Mouse (Mus musculus) hindbrain, embryonic 16.5 days (tissue): Measurements from ENCODE around the gene Pde4d. TPM values are rescaled to one million over a fixed set of nuclear protein-coding genes. Genes with fewer than 3 reads are reported as not detected.
A peak's percentile ranks its signal among the peaks of the same experiment; 100 is the strongest.

Source experiments
- ATAC-seq: fragments of 200-750 bp; cut with Nextera tagmentation; 2 replicates; pipeline ENCODE4 v1.8.0; 2017; ENCODE audit warnings: moderate TSS enrichment, moderate library complexity
- H3K27ac ChIP-seq: fragments of 300-500 bp; sonication (generic); 2 replicates; pipeline ENCODE4 v1.5.1; 2014; ENCODE audit warnings: low read depth, mild to moderate bottlenecking, control low read depth, low read length, moderate library complexity
- H3K27me3 ChIP-seq: fragments of 300-500 bp; sonication (generic); replicated peaks from 2 replicates; pipeline ENCODE4 v1.6.1; 2014; ENCODE audit warnings: low read length; ENCODE audit not compliant: control insufficient read depth, insufficient read depth
- H3K36me3 ChIP-seq: fragments of 300-500 bp; sonication (generic); 2 replicates; pipeline ENCODE4 v1.6.1; 2014; ENCODE audit warnings: mild to moderate bottlenecking, low read length, moderate library complexity, mixed read lengths; ENCODE audit not compliant: control insufficient read depth, insufficient read depth
- H3K4me1 ChIP-seq: fragments of 300-500 bp; sonication (generic); 2 replicates; pipeline ENCODE4 v1.6.1; 2014; ENCODE audit warnings: low read depth, low read length; ENCODE audit not compliant: control insufficient read depth, insufficient read depth
- H3K4me2 ChIP-seq: fragments of 300-500 bp; sonication (generic); 2 replicates; pipeline ENCODE4 v1.6.1; 2014; ENCODE audit warnings: mild to moderate bottlenecking, low read length, control low read depth, moderate library complexity
- H3K4me3 ChIP-seq: fragments of 300-500 bp; sonication (generic); 2 replicates; pipeline ENCODE4 v1.5.1; 2014; ENCODE audit warnings: mild to moderate bottlenecking, low read length, control low read depth, moderate library complexity
- H3K9ac ChIP-seq: fragments of 300-500 bp; sonication (generic); 2 replicates; pipeline ENCODE4 v1.6.1; 2014; ENCODE audit warnings: low read depth, mild to moderate bottlenecking, control low read depth, low read length, moderate library complexity
- H3K9me3 ChIP-seq: fragments of 300-500 bp; sonication (generic); 2 replicates; pipeline ENCODE4 v1.6.1; 2014; ENCODE audit warnings: mild to moderate bottlenecking, low read length, moderate library complexity; ENCODE audit not compliant: control insufficient read depth
- WGBS: fragments of 180-500 bp; shearing (Covaris S2); extraction: QIAGEN DNeasy Blood & Tissue Kit; methylation state at CpG from one replicate; pipeline ENCODE4 v1.1.7; 2014; 5-methylcytosine and 5-hydroxymethylcytosine counted together
- polyA plus RNA-seq: library from polyadenylated mRNA; unstranded; fragments of >200 nt; fragmentation: Nextera tagmentation; extraction: Ambion mirVana; gene quantifications from 2 replicates; pipeline ENCODE4 v1.2.1, GENCODE M21; 2015

Gene Pde4d
- polyA plus RNA-seq, 1 experiment from 2014 or later, result 18.5 TPM

- H3K36me3 ChIP-seq, result no peaks in the 10 kb centered on the region
- no peak for ATAC-seq
- H3K9me3 ChIP-seq, result no peaks in the 10 kb centered on the region
- no peaks in the 10 kb centered on the region for H3K4me1 ChIP-seq
- no peaks in the 10 kb centered on the region for H3K27me3 ChIP-seq
- H3K4me3 ChIP-seq, result no peak overlapping the region
- no peak overlapping the region for H3K4me2 ChIP-seq
- H3K27ac ChIP-seq, result no peak overlapping the region
- WGBS, result 74% methylated on average over 7 of the region's 7 CpGs
- H3K9ac ChIP-seq, result no peak overlapping the region
These were observed 1202.9 kb downstream of the Pde4d start for GRCm38 (mm10) chr13:109652631-109653030.

GRCm38 (mm10) chr13:109655390-109655789, 1205.6 kb downstream of the Pde4d start:
- Histone ChIP-seq H3K4me3 (no peak overlapping the region), H3K36me3 (no peaks in the 10 kb centered on the region), H3K27me3 (no peaks in the 10 kb centered on the region), H3K9me3 (no peaks in the 10 kb centered on the region), H3K4me1 (no peaks in the 10 kb centered on the region), H3K9ac (no peak overlapping the region), H3K27ac (no peak overlapping the region), H3K4me2 (no peak overlapping the region)
- ATAC-seq, result no peak
- 47% methylated on average over 3 of the region's 3 CpGs for WGBS

DNA sequence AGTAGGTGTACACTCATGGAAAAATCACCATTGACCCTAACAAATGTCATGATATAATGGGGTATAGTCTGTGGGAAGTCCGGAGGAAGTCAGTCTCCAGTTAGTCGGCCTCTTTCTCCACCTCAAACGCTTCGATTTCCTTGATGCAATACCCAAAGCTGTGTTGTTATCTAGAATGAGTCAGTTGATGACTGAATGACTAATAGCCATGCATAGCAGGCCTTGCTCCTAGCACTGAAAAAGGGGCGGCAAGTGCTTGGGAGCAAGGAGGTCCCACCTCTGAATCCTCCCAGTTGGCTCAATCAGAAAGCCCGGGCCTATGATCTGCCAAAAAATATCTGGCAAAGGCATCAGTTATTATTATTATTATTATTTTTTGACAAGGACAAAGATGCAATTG, 1209.4 kb downstream of the Pde4d start:
- H3K4me2 ChIP-seq, result no peak overlapping the region
- ATAC-seq, result no peak; the same call in 1 of the 2 replicates

DNA sequence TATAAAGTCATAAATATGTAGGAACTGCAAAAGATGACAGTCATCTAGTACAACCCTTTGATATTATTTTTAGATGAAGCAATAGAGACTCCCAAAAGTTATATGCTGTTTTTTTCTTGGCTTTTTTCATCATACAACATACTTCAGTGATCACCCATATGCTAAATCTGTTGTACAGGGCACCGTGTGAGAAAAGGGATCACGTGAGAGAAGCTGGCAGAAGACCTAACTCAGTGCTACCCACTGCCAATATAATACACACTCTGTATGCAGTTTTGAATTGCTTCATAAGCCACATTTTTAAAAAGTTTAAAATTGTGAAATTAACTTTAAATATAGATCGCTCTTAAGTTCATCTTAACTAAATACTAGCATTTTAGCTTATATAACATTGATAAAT, 1211.6 kb downstream of the Pde4d start:
- 75% methylated on average over 3 of the region's 3 CpGs for WGBS
- H3K4me3 ChIP-seq, result no peak overlapping the region
- H3K36me3 ChIP-seq, result no peaks in the 10 kb centered on the region
- H3K27ac ChIP-seq, result no peak overlapping the region
- no peak overlapping the region for H3K4me2 ChIP-seq
- H3K27me3 ChIP-seq, result no peaks in the 10 kb centered on the region
- H3K4me1 ChIP-seq, result peaks cover 5% of the 10 kb centered on the region
- ATAC-seq, result no peak
- no peaks in the 10 kb centered on the region for H3K9me3 ChIP-seq
- no peak overlapping the region for H3K9ac ChIP-seq

More for the DNA sequence above, 1209.4 kb downstream of the Pde4d start:
- H3K27ac ChIP-seq, result no peak overlapping the region
- H3K9ac ChIP-seq, result no peak overlapping the region
- no peaks in the 10 kb centered on the region for H3K9me3 ChIP-seq
- H3K4me3 ChIP-seq, result no peak overlapping the region
- H3K27me3 ChIP-seq, result no peaks in the 10 kb centered on the region
- no peaks in the 10 kb centered on the region for H3K36me3 ChIP-seq
- H3K4me1 ChIP-seq, result no peaks in the 10 kb centered on the region
- WGBS, result 93% methylated on average over 6 of the region's 6 CpGs

DNA sequence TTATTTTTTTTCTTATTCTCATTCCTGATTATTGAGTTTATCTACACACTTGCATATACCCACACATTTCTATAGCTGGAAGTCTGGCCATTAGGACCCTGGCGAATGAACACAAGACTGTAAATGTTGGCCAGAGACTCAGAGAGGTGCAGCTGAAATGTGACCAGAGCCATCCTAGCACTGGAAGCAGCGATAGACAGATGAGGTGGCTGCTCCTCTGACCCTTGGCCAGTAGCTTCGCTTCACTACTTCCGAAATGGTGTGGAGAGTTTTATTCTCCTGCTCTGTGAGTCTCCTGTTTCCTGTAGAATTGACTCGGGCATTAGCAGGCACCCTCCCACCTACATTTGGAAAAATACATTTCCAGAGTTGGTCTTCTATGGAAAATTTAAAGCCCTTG, 1212.4 kb downstream of the Pde4d start:
- Histone ChIP-seq H3K27me3 (no peaks in the 10 kb centered on the region), H3K36me3 (no peaks in the 10 kb centered on the region), H3K9ac (no peak overlapping the region), H3K4me3 (no peak overlapping the region), H3K4me2 (no peak overlapping the region), H3K27ac (no peak overlapping the region), H3K4me1 (peaks cover 5% of the 10 kb centered on the region), H3K9me3 (no peaks in the 10 kb centered on the region)
- 66% methylated on average over 5 of the region's 5 CpGs for WGBS
- ATAC-seq, result no peak

DNA sequence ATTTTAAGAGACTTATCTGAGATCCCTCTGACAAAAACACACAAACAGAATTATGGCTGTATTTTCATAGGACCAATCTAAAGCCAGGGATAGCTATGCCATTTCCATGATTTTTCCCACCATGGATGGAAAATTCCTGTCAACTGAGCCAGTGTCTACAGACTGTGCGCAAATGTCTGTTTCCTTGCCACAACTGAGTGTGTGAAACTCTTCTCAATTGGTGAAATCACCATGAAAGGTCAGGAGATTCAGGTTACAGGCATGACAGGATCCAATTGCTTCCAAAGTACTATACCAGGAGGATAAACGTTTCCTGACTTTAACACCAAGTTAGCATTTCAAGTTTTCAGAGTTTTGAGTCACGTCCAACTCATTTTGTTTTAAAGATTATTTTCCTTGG, 1213.0 kb downstream of the Pde4d start:
- Histone ChIP-seq H3K27me3 (no peaks in the 10 kb centered on the region), H3K36me3 (no peaks in the 10 kb centered on the region), H3K9ac (no peak overlapping the region), H3K4me2 (no peak overlapping the region), H3K4me3 (no peak overlapping the region), H3K27ac (no peak overlapping the region), H3K4me1 (peaks cover 5% of the 10 kb centered on the region), H3K9me3 (no peaks in the 10 kb centered on the region)
- WGBS, result 73% methylated on average over 3 of the region's 3 CpGs
- no peak for ATAC-seq

- H3K4me1 ChIP-seq, result peaks cover 5% of the 10 kb centered on the region
- H3K4me2 ChIP-seq, result no peak overlapping the region
- H3K9ac ChIP-seq, result no peak overlapping the region
- no peaks in the 10 kb centered on the region for H3K36me3 ChIP-seq
- H3K4me3 ChIP-seq, result no peak overlapping the region
- peak overlapping the region; percentile 48; the same call in 1 of the 2 replicates for H3K27ac ChIP-seq
- H3K9me3 ChIP-seq, result no peaks in the 10 kb centered on the region
- ATAC-seq, result peak; percentile 71
- no peaks in the 10 kb centered on the region for H3K27me3 ChIP-seq
- WGBS, result 45% methylated on average over 10 of the region's 10 CpGs
These were observed 1215.4 kb downstream of the Pde4d start for GRCm38 (mm10) chr13:109664956-109665802.

DNA sequence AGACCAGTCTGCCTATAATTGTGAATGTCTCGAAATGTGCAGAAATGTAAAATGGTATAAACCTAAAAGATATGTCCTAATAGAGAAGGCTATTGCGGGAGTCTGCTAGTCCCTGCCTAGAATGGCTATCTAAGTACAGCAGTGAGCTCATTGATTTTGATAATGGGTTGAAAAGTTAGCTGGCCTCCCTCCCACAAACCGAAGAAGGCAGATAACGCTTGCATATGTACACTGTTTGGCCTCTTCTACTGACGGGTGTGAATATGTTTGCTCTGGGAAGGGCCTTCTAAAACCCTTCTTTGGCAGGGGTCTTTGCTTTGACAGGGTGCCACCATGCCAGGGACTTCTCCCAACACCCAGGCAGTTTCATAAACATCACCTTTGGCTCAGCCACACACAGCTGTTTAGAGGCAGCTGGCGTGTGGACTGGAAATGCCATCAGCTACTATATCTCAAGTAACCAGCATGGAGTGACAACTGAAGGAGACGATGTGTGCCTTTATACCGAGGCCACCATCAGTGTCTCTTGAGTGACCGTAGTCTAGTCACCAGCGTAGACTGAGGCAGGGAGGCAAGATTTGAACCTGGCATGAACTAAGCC, 1216.2 kb downstream of the Pde4d start:
- Histone ChIP-seq H3K27me3 (no peaks in the 10 kb centered on the region), H3K27ac (no peak overlapping the region), H3K4me3 (no peak overlapping the region), H3K36me3 (no peaks in the 10 kb centered on the region), H3K9ac (no peak overlapping the region), H3K4me2 (no peak overlapping the region), H3K4me1 (peaks cover 5% of the 10 kb centered on the region), H3K9me3 (no peaks in the 10 kb centered on the region)
- no peak; the same call in 1 of the 2 replicates for ATAC-seq
- 85% methylated on average over 10 of the region's 10 CpGs for WGBS

DNA sequence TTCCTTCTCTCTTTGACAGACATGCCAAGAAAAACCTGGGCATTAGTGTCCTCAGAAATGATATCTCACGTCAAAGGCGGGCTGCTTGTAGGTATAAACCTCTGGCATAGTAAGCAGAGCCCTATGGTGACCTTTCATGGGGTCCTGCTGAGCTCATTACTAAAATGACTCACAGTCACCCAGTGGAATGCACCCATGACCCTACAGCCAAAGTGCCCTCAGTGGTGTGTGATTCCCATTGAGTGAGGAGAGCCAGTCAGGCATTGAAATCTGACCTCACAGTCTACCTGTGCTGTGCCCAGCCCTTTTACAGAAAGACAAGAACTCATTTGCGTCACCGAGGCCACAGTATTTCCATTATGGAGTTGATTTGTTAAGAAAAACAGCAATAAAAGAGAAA, 1220.2 kb downstream of the Pde4d start:
- no peak for ATAC-seq
- Histone ChIP-seq H3K36me3 (no peaks in the 10 kb centered on the region), H3K27me3 (no peaks in the 10 kb centered on the region), H3K4me1 (peaks cover 5% of the 10 kb centered on the region), H3K4me2 (no peak overlapping the region), H3K9ac (no peak overlapping the region), H3K27ac (no peak overlapping the region), H3K4me3 (no peak overlapping the region), H3K9me3 (no peaks in the 10 kb centered on the region)
- 77% methylated on average over 4 of the region's 4 CpGs for WGBS
